Mouse (Mus musculus): ENCODE results near the gene H2al2a. TPM values are rescaled to one million over a fixed set of nuclear protein-coding genes. Genes with fewer than 3 reads are reported as not detected.

H2al2a gene
- total RNA-seq (2022), result not detected

- DNase-seq (ENCODE audit: low spot score), result no peak
Observed at GRCm38 (mm10) chr2:17996858-17997257, at the start of gene H2al2a. TSS of gene H2al2a (minus strand) at chr2:17996958.

- DNase-seq (ENCODE audit: low spot score), result no peak
Observed at GRCm38 (mm10) chr2:18046186-18046585, 49.4 kb upstream of the H2al2a start.

- DNase-seq (ENCODE audit: low spot score), result no peak
Observed at GRCm38 (mm10) chr2:18045781-18046181, 49.0 kb upstream of the H2al2a start.

- DNase-seq (ENCODE audit: low spot score), result no peak
Observed at GRCm38 (mm10) chr2:18045143-18045780, 48.5 kb upstream of the H2al2a start.

- no peak for DNase-seq (ENCODE audit: low spot score)
Observed at GRCm38 (mm10) chr2:18041199-18041885, 44.6 kb upstream of the H2al2a start.

- no peak for DNase-seq (ENCODE audit: low spot score)
Observed at GRCm38 (mm10) chr2:18040347-18041160, 43.8 kb upstream of the H2al2a start.

GRCm38 (mm10) chr2:18039566-18040290 lies 43.0 kb upstream of the H2al2a start:
- no peak for DNase-seq (ENCODE audit: low spot score)

- DNase-seq (ENCODE audit: low spot score), result no peak
Observed at GRCm38 (mm10) chr2:18038895-18039371, 42.2 kb upstream of the H2al2a start.

GRCm38 (mm10) chr2:18038141-18038752 lies 41.5 kb upstream of the H2al2a start:
- DNase-seq (ENCODE audit: low spot score), result no peak

- DNase-seq (ENCODE audit: low spot score), result no peak
Observed at GRCm38 (mm10) chr2:18037491-18037890, 40.7 kb upstream of the H2al2a start, which contains the start of gene A930004D18Rik. TSS of gene A930004D18Rik (minus strand) at chr2:18037737.

GRCm38 (mm10) chr2:18034371-18035250 lies 37.9 kb upstream of the H2al2a start:
- no peak for DNase-seq (ENCODE audit: low spot score)

- no peak for DNase-seq (ENCODE audit: low spot score)
Observed at GRCm38 (mm10) chr2:18033166-18034108, 36.7 kb upstream of the H2al2a start.

- no peak for DNase-seq (ENCODE audit: low spot score)
Observed at GRCm38 (mm10) chr2:18032538-18032895, 35.8 kb upstream of the H2al2a start.

GRCm38 (mm10) chr2:18031831-18032537 lies 35.2 kb upstream of the H2al2a start:
- peak; percentile 48 for DNase-seq (ENCODE audit: low spot score)

- peak; percentile 30 for DNase-seq (ENCODE audit: low spot score)
Observed at GRCm38 (mm10) chr2:18031271-18031821, 34.6 kb upstream of the H2al2a start.

GRCm38 (mm10) chr2:18030581-18030980 lies 33.8 kb upstream of the H2al2a start:
- no peak for DNase-seq (ENCODE audit: low spot score)

- DNase-seq (ENCODE audit: low spot score), result no peak
Observed at GRCm38 (mm10) chr2:18029656-18030055, 32.9 kb upstream of the H2al2a start.

All from heart, adult 8-10 months (tissue).